In the genomic region with DNA sequence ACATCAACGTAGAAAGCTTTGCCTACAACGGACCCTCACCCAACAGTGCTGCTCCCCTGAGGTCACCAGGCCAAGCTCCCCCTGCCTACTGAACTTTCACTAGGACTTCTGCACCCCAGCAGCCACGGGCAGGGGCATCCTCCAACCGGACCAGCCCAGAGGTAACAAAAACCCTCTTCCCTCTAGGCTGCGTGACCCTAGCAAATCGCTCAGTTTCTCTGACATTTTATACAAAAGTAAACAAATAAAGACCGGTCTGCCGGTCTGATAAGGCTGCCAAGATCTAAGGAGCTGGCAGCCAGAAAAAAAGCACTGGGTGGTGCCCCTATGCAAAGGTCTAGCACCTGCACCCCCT, we compare ENCODE assay signal across 8 mouse cellular contexts. TPM values are rescaled to one million over a fixed set of nuclear protein-coding genes. Genes with fewer than 3 reads are reported as not detected.
A peak's percentile ranks its signal among the peaks of the same experiment; 100 is the strongest.
DNase-seq lines count a peak whose midpoint lies in the region; ATAC-seq and TF ChIP-seq lines count a peak whose summit lies in the region.
"Had no signal": no experiment of that assay in that cellular context is flagged by ENCODE, and none has a peak within 500 bp of the region (broad histone marks: within the 10 kb centered on the region; RNA-seq: fewer than 3 reads in every experiment).

No protein-coding gene starts in this region.

- H3K27me3 ChIP-seq in lung, embryonic 14.5 days (ENCODE audit: insufficient read depth, low read length) = no peaks in the 10 kb centered on the region
- no peaks in the 10 kb centered on the region for H3K27me3 ChIP-seq in forebrain, embryonic 16.5 days (replicated peaks; ENCODE audit: control insufficient read depth, insufficient read depth, low read length)
- H3K27me3 ChIP-seq in liver, embryonic 12.5 days (replicated peaks) = peaks cover 87% of the 10 kb centered on the region
- H3K27me3 ChIP-seq in stomach, embryonic 16.5 days (ENCODE audit: control insufficient read depth, insufficient read depth, low read length) = no peaks in the 10 kb centered on the region
- H3K27me3 ChIP-seq: Patski had no signal

- H3K36me3 ChIP-seq in lung, embryonic 14.5 days (ENCODE audit: insufficient read depth) = peaks cover 44% of the 10 kb centered on the region
- peaks cover 6% of the 10 kb centered on the region; the same call in 1 of the 2 replicates for H3K36me3 ChIP-seq in forebrain, embryonic 16.5 days (ENCODE audit: control insufficient read depth, insufficient read depth)
- 0 out of 2 replicates have a peak, but pooled peaks cover 4% of the 10 kb centered on the region for H3K36me3 ChIP-seq in liver, embryonic 12.5 days
- H3K36me3 ChIP-seq in stomach, embryonic 16.5 days (ENCODE audit: control insufficient read depth, insufficient read depth, low read length) = no peaks in the 10 kb centered on the region

- H3K9ac ChIP-seq in lung, embryonic 14.5 days = peak overlapping the region; percentile 100
- peak overlapping the region; percentile 100 for H3K9ac ChIP-seq in forebrain, embryonic 16.5 days (replicated peaks; ENCODE audit: low read depth, low read length)
- H3K9ac ChIP-seq in liver, embryonic 12.5 days = no peak overlapping the region
- H3K9ac ChIP-seq in stomach, embryonic 16.5 days (ENCODE audit: low read length) = peak overlapping the region; percentile 100

- H3K27ac ChIP-seq in lung, embryonic 14.5 days (ENCODE audit: low read depth) = peak overlapping the region; percentile 100; the same call in 1 of the 2 replicates
- peak overlapping the region; percentile 100 for H3K27ac ChIP-seq in forebrain, embryonic 16.5 days (ENCODE audit: low read length)
- no peak overlapping the region for H3K27ac ChIP-seq in liver, embryonic 12.5 days
- peak overlapping the region; percentile 100; the same call in 1 of the 2 replicates for H3K27ac ChIP-seq in stomach, embryonic 16.5 days (ENCODE audit: low read length)

- peak overlapping the region; percentile 90 for H3K4me3 ChIP-seq in lung, embryonic 14.5 days (ENCODE audit: low read depth, low read length)
- H3K4me3 ChIP-seq in forebrain, embryonic 16.5 days (replicated peaks; ENCODE audit: low read length) = peak overlapping the region; percentile 59
- no peak overlapping the region for H3K4me3 ChIP-seq in liver, embryonic 12.5 days
- H3K4me3 ChIP-seq in stomach, embryonic 16.5 days (replicated peaks; ENCODE audit: low read length) = peak overlapping the region; percentile 88

- no peak for ATAC-seq in lung, embryonic 14.5 days (ENCODE audit: insufficient read depth)
- ATAC-seq in forebrain, embryonic 16.5 days = no peak
- ATAC-seq in liver, embryonic 12.5 days = no peak
- peak; percentile 2; the same call in 1 of the 2 replicates for ATAC-seq in stomach, embryonic 16.5 days (ENCODE audit: insufficient read depth, low FRiP score)

- peak overlapping the region; percentile 97 for H3K4me2 ChIP-seq in lung, embryonic 14.5 days
- peak overlapping the region; percentile 89 for H3K4me2 ChIP-seq in forebrain, embryonic 16.5 days (ENCODE audit: low read length)
- H3K4me2 ChIP-seq in liver, embryonic 12.5 days = peak overlapping the region; percentile 79
- H3K4me2 ChIP-seq in stomach, embryonic 16.5 days (ENCODE audit: low read depth, low read length) = peak overlapping the region; percentile 88

- no peaks in the 10 kb centered on the region for H3K9me3 ChIP-seq in lung, embryonic 14.5 days (ENCODE audit: low read depth, low read length)
- H3K9me3 ChIP-seq in forebrain, embryonic 16.5 days (ENCODE audit: control insufficient read depth, low read length) = no peaks in the 10 kb centered on the region
- H3K9me3 ChIP-seq in liver, embryonic 12.5 days (replicated peaks) = no peaks in the 10 kb centered on the region
- H3K9me3 ChIP-seq in stomach, embryonic 16.5 days (replicated peaks; ENCODE audit: control insufficient read depth, low read length) = no peaks in the 10 kb centered on the region

- DNase-seq in lung, embryonic 14.5 days = peak; percentile 40
- no peak for DNase-seq in lung, postnatal 25 days (ENCODE audit: low spot score)
- DNase-seq in cerebellum, postnatal 25 days = no peak
- no peak for DNase-seq in ovary, postnatal 14 days (ENCODE audit: low spot score)

- TF ChIP-seq CTCF in lung, embryonic 14.5 days (IDR thresholded peaks at IDR 0.05; ENCODE audit: low read depth) = no peak

- H3K4me1 ChIP-seq in lung, embryonic 14.5 days (ENCODE audit: insufficient read depth) = peaks cover 20% of the 10 kb centered on the region
- peaks cover 38% of the 10 kb centered on the region for H3K4me1 ChIP-seq in forebrain, embryonic 16.5 days (replicated peaks; ENCODE audit: control insufficient read depth, insufficient read depth, low read length)
- peaks cover 61% of the 10 kb centered on the region for H3K4me1 ChIP-seq in liver, embryonic 12.5 days
- H3K4me1 ChIP-seq in stomach, embryonic 16.5 days (ENCODE audit: control insufficient read depth, insufficient read depth, low read length) = peaks cover 36% of the 10 kb centered on the region

- WGBS in lung, embryonic 14.5 days = 16% methylated on average over 8 of the region's 8 CpGs
- WGBS in forebrain, embryonic 16.5 days = 0% methylated on average over 8 of the region's 8 CpGs
- WGBS in liver, embryonic 12.5 days (ENCODE audit: insufficient replicate concordance) = 40% methylated on average over 8 of the region's 8 CpGs
- WGBS in stomach, embryonic 16.5 days = 14% methylated on average over 8 of the region's 8 CpGs

RNA-seq across cellular contexts. Expression of a gene that starts 4.9 kb away (rescaled TPM):
- 38.4 and 40.4 TPM in 2 replicates for polyA plus RNA-seq in lung, embryonic 14.5 days (2014; fragmentation: Nextera tagmentation; extraction: Ambion mirVana)
- 34.8 and 40.4 TPM in 2 replicates for polyA plus RNA-seq in forebrain, embryonic 16.5 days (2015; fragmentation: Nextera tagmentation; extraction: Ambion mirVana)
- 8.8 and 8.9 TPM in 2 replicates for polyA plus RNA-seq in liver, embryonic 12.5 days (2016; fragmentation: Nextera tagmentation; extraction: Ambion mirVana)
- 15.3 and 16.9 TPM in 2 replicates for polyA plus RNA-seq in stomach, embryonic 16.5 days (2015; fragmentation: Nextera tagmentation; extraction: Ambion mirVana)
